In the genomic region with DNA sequence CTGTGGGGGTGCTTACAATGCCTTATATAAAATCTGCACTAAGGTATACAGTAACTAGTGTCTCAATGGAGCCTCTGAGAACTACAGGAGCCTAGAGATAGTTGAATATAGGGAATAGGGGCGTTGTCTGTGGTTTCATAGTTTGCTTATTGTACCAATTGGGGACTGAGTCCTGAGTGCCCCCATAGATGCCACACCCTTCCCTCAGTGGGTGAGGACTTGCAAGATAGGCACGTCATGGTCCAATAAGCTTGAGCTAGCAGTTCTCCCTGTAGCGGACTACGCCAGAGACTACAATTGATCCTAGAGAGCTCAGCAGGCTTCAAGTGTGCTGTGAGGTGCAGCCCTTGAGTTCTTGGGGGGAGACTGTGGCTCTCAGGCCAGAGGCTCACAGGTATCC, we compare ENCODE assay signal across 28 mouse cellular contexts. TPM values are rescaled to one million over a fixed set of nuclear protein-coding genes. Genes with fewer than 3 reads are reported as not detected.
DNase-seq lines count a peak whose midpoint lies in the region; ATAC-seq and TF ChIP-seq lines count a peak whose summit lies in the region.
"Had no signal": no experiment of that assay in that cellular context is flagged by ENCODE, and none has a peak within 500 bp of the region (broad histone marks: within the 10 kb centered on the region; RNA-seq: fewer than 3 reads in every experiment).

No protein-coding gene starts in this region.

- DNase-seq in ovary, postnatal 36 days (ENCODE audit: low spot score), result peak; percentile 23
- no peak for DNase-seq in ovary, adult 18-20 months (ENCODE audit: low spot score)
- no peak for DNase-seq in frontal cortex, postnatal 36 days (ENCODE audit: low spot score in 2 of 2)
- DNase-seq in heart, adult 9 months (ENCODE audit: low spot score in 2 of 2), result no peak
- no peak for DNase-seq in forebrain, postnatal 0 days
- DNase-seq: B cell, adult 2 months; cerebellum, adult 11 months; cerebellum, adult 8-10 months; cerebellum, postnatal 14 days; gastrocnemius, adult 2 months; gastrocnemius, postnatal 25 days; heart, postnatal 36 days had no signal

- no peak overlapping the region for H3K9ac ChIP-seq in liver, embryonic 12.5 days
- no peak overlapping the region for H3K9ac ChIP-seq in liver, embryonic 16.5 days (ENCODE audit: low read depth, low read length)
- no peak overlapping the region for H3K9ac ChIP-seq in midbrain, embryonic 13.5 days (replicated peaks)
- H3K9ac ChIP-seq in forebrain, postnatal 0 days, result no peak overlapping the region
- H3K9ac ChIP-seq: embryonic facial prominence, embryonic 12.5 days; heart, embryonic 13.5 days; hindbrain, embryonic 15.5 days had no signal

- no peaks in the 10 kb centered on the region for H3K36me3 ChIP-seq in liver, embryonic 12.5 days
- no peaks in the 10 kb centered on the region for H3K36me3 ChIP-seq in liver, embryonic 16.5 days (ENCODE audit: control insufficient read depth, insufficient read depth)
- no peaks in the 10 kb centered on the region for H3K36me3 ChIP-seq in midbrain, embryonic 13.5 days
- H3K36me3 ChIP-seq in forebrain, postnatal 0 days (ENCODE audit: insufficient read depth), result no peaks in the 10 kb centered on the region
- H3K36me3 ChIP-seq: embryonic facial prominence, embryonic 12.5 days; G1E; heart, embryonic 13.5 days; hindbrain, embryonic 15.5 days had no signal

- no peak for TF ChIP-seq CTCF in forebrain, postnatal 0 days (IDR thresholded peaks at IDR 0.05; ENCODE audit: low read depth)

- peaks cover 32% of the 10 kb centered on the region for H3K4me1 ChIP-seq in liver, embryonic 12.5 days
- H3K4me1 ChIP-seq in liver, embryonic 16.5 days (ENCODE audit: control insufficient read depth, low read depth, low read length), result peaks cover 5% of the 10 kb centered on the region
- peaks cover 11% of the 10 kb centered on the region for H3K4me1 ChIP-seq in midbrain, embryonic 13.5 days (replicated peaks)
- no peaks in the 10 kb centered on the region for H3K4me1 ChIP-seq in forebrain, postnatal 0 days (ENCODE audit: insufficient read depth)
- H3K4me1 ChIP-seq: embryonic facial prominence, embryonic 12.5 days had no signal

- H3K9me3 ChIP-seq in liver, embryonic 12.5 days (replicated peaks), result no peaks in the 10 kb centered on the region
- no peaks in the 10 kb centered on the region for H3K9me3 ChIP-seq in liver, embryonic 16.5 days (replicated peaks; ENCODE audit: control insufficient read depth, low read length)
- H3K9me3 ChIP-seq in midbrain, embryonic 13.5 days, result no peaks in the 10 kb centered on the region
- no peaks in the 10 kb centered on the region for H3K9me3 ChIP-seq in forebrain, postnatal 0 days (ENCODE audit: low read length)
- H3K9me3 ChIP-seq: embryonic facial prominence, embryonic 12.5 days; G1E; heart, embryonic 13.5 days; hindbrain, embryonic 15.5 days had no signal

- H3K4me3 ChIP-seq in liver, embryonic 12.5 days, result no peak overlapping the region
- no peak overlapping the region for H3K4me3 ChIP-seq in liver, embryonic 16.5 days (ENCODE audit: low read depth, low read length)
- H3K4me3 ChIP-seq in midbrain, embryonic 13.5 days (replicated peaks), result no peak overlapping the region
- H3K4me3 ChIP-seq in forebrain, postnatal 0 days (ENCODE audit: low read depth, low read length), result no peak overlapping the region
- H3K4me3 ChIP-seq: embryonic facial prominence, embryonic 12.5 days; gastrocnemius, adult 2 months; heart, embryonic 13.5 days; hindbrain, embryonic 15.5 days had no signal

- no peak overlapping the region for H3K4me2 ChIP-seq in liver, embryonic 12.5 days
- no peak overlapping the region for H3K4me2 ChIP-seq in liver, embryonic 16.5 days (ENCODE audit: low read depth, low read length)
- H3K4me2 ChIP-seq in midbrain, embryonic 13.5 days (replicated peaks), result no peak overlapping the region
- no peak overlapping the region for H3K4me2 ChIP-seq in forebrain, postnatal 0 days (ENCODE audit: low read depth)
- H3K4me2 ChIP-seq: embryonic facial prominence, embryonic 12.5 days; heart, embryonic 13.5 days; hindbrain, embryonic 15.5 days had no signal

- H3K27ac ChIP-seq in liver, embryonic 12.5 days, result no peak overlapping the region
- no peak overlapping the region for H3K27ac ChIP-seq in liver, embryonic 16.5 days (ENCODE audit: low read length)
- H3K27ac ChIP-seq in midbrain, embryonic 13.5 days, result no peak overlapping the region
- no peak overlapping the region for H3K27ac ChIP-seq in forebrain, postnatal 0 days (ENCODE audit: low read depth, low read length)
- H3K27ac ChIP-seq: embryonic facial prominence, embryonic 12.5 days; gastrocnemius, adult 2 months; heart, embryonic 13.5 days; hindbrain, embryonic 15.5 days had no signal

- ATAC-seq in liver, embryonic 12.5 days, result peak; percentile 66
- peak; percentile 76 for ATAC-seq in liver, embryonic 16.5 days (ENCODE audit: low read depth)
- no peak for ATAC-seq in midbrain, embryonic 13.5 days
- no peak for ATAC-seq in forebrain, postnatal 0 days
- ATAC-seq: CD4-positive, CD25-positive, alpha-beta regulatory T cell, adult 4 months; forebrain, embryonic 16.5 days had no signal

- WGBS in liver, embryonic 12.5 days (ENCODE audit: insufficient replicate concordance), result 55% methylated on average over 4 of the region's 4 CpGs
- 26% methylated on average over 4 of the region's 4 CpGs for WGBS in liver, embryonic 16.5 days (ENCODE audit: insufficient replicate concordance)
- 74% methylated on average over 4 of the region's 4 CpGs for WGBS in midbrain, embryonic 13.5 days
- 83% methylated on average over 4 of the region's 4 CpGs for whole genome bisulfite sequencing in forebrain, postnatal 0 days

- peaks cover 32% of the 10 kb centered on the region for H3K27me3 ChIP-seq in liver, embryonic 12.5 days (replicated peaks)
- 0 out of 2 replicates have a peak, but pooled peaks cover 6% of the 10 kb centered on the region for H3K27me3 ChIP-seq in liver, embryonic 16.5 days (ENCODE audit: control insufficient read depth, insufficient read depth, low read depth, low read length)
- peaks cover 58% of the 10 kb centered on the region for H3K27me3 ChIP-seq in midbrain, embryonic 13.5 days
- H3K27me3 ChIP-seq in forebrain, postnatal 0 days (ENCODE audit: insufficient read depth, low read length), result peaks cover 5% of the 10 kb centered on the region; the same call in 1 of the 2 replicates

RNA-seq across cellular contexts. Expression of a gene that starts 11.9 kb away (rescaled TPM):
- polyA plus RNA-seq in liver, embryonic 12.5 days (2016; fragmentation: Nextera tagmentation; extraction: Ambion mirVana), result not detected in 2 replicates
- polyA plus RNA-seq in liver, embryonic 16.5 days (2015; fragmentation: Nextera tagmentation; extraction: Ambion mirVana), result not detected in 2 replicates
- not detected in 2 replicates for polyA plus RNA-seq in midbrain, embryonic 13.5 days (2015; fragmentation: Nextera tagmentation; extraction: Ambion mirVana)
- not detected in 2 replicates for total RNA-seq in forebrain, postnatal 0 days (2014; rRNA removed)
- not detected in 2 replicates for polyA plus RNA-seq in forebrain, postnatal 0 days (2015; fragmentation: Nextera tagmentation; extraction: Ambion mirVana)
- total RNA-seq: adrenal gland, adult 18-20 months; adrenal gland, postnatal 14 days; G1E; gastrocnemius, adult 2 months; gastrocnemius, postnatal 25 days; granulocyte monocyte progenitor cell, adult 5-6 weeks; heart, adult 8-10 months; heart, postnatal 36 days had no signal
- polyA plus RNA-seq: forebrain, embryonic 11.5 days; forebrain, embryonic 16.5 days; G1E; heart, embryonic 13.5 days; heart, postnatal 0 days; hindbrain, embryonic 11.5 days; hindbrain, embryonic 15.5 days had no signal

RNA-seq across cellular contexts. Expression of a gene that starts 23.1 kb away (rescaled TPM):
- polyA plus RNA-seq in liver, embryonic 12.5 days (2016; fragmentation: Nextera tagmentation; extraction: Ambion mirVana), result not detected in 2 replicates
- polyA plus RNA-seq in liver, embryonic 16.5 days (2015; fragmentation: Nextera tagmentation; extraction: Ambion mirVana), result not detected in 2 replicates
- 0.75 and 0.96 TPM in 2 replicates for polyA plus RNA-seq in midbrain, embryonic 13.5 days (2015; fragmentation: Nextera tagmentation; extraction: Ambion mirVana)
- 1.6 and 2.7 TPM in 2 replicates for total RNA-seq in forebrain, postnatal 0 days (2014; rRNA removed)
- polyA plus RNA-seq in forebrain, postnatal 0 days (2015; fragmentation: Nextera tagmentation; extraction: Ambion mirVana), result 1.3 and 2.0 TPM in 2 replicates
- total RNA-seq: adrenal gland, adult 18-20 months; adrenal gland, postnatal 14 days; gastrocnemius, adult 2 months; gastrocnemius, postnatal 25 days; heart, adult 8-10 months; heart, postnatal 36 days had no signal
- polyA plus RNA-seq: G1E had no signal

RNA-seq across cellular contexts. Expression of a gene that starts 36.9 kb away (rescaled TPM):
- 0.61 and 0.83 TPM in 2 replicates for polyA plus RNA-seq in liver, embryonic 12.5 days (2016; fragmentation: Nextera tagmentation; extraction: Ambion mirVana)
- 1.6 and 1.8 TPM in 2 replicates for polyA plus RNA-seq in liver, embryonic 16.5 days (2015; fragmentation: Nextera tagmentation; extraction: Ambion mirVana)
- polyA plus RNA-seq in midbrain, embryonic 13.5 days (2015; fragmentation: Nextera tagmentation; extraction: Ambion mirVana), result 3.8 and 4.0 TPM in 2 replicates
- total RNA-seq in forebrain, postnatal 0 days (2014; rRNA removed), result 2.6 and 3.4 TPM in 2 replicates
- polyA plus RNA-seq in forebrain, postnatal 0 days (2015; fragmentation: Nextera tagmentation; extraction: Ambion mirVana), result 0.47 TPM in 2 replicates

Comparison
In these comparisons a context has a peak if more than half of its experiments do, and no peak if none do; other contexts are left out.
1. ATAC-seq: peak in liver, embryonic 12.5 days (single experiment) and liver, embryonic 16.5 days (single experiment); none in midbrain, embryonic 13.5 days (single experiment) and forebrain, postnatal 0 days (single experiment).